Mouse (Mus musculus) heart, embryonic 14.5 days (tissue): ENCODE data around the gene Clca3a2. TPM values are rescaled to one million over a fixed set of nuclear protein-coding genes. Genes with fewer than 3 reads are reported as not detected.
"Not testable (repeated sequence)": the region's sequence is repeated elsewhere in the genome, so short reads cannot be mapped to it uniquely, and the experiment has no call there.

Experiments
- ATAC-seq: fragments of 200-750 bp; cut with Nextera tagmentation; 2 replicates; pipeline ENCODE4 v1.8.0; 2017; ENCODE audit warnings: low read depth, moderate TSS enrichment; ENCODE audit not compliant: insufficient number of reproducible peaks, insufficient read depth, low FRiP score
- H3K27ac ChIP-seq, 2 experiments: fragments of 200-500 bp in 1 of 2; fragments of 300-500 bp in 1 of 2; sonication (generic) in 1 of 2; replicated peaks in 1 of 2; 2 replicates each; pipeline ENCODE4 v1.5.1; 2012 to 2014; ENCODE audit warnings: low read depth in 2 of 2, low read length in 2 of 2, control low read depth in 1 of 2, mild to moderate bottlenecking in 1 of 2, mixed read lengths in 1 of 2; ENCODE audit not compliant: control insufficient read depth in 1 of 2, insufficient read depth in 1 of 2
- H3K27me3 ChIP-seq: fragments of 300-500 bp; sonication (generic); 2 replicates; pipeline ENCODE4 v1.6.1; 2014; ENCODE audit warnings: mild to moderate bottlenecking, low read length, control low read depth; ENCODE audit not compliant: control insufficient read depth, insufficient read depth
- H3K36me3 ChIP-seq: fragments of 300-500 bp; sonication (generic); 2 replicates; pipeline ENCODE4 v1.6.1; 2014; ENCODE audit warnings: mild to moderate bottlenecking, control low read depth, low read length, mixed read lengths; ENCODE audit not compliant: control insufficient read depth, insufficient read depth
- H3K4me1 ChIP-seq, 2 experiments: fragments of 200-500 bp in 1 of 2; fragments of 300-500 bp in 1 of 2; sonication (generic) in 1 of 2; 2 replicates each; pipeline ENCODE4 v1.6.1; 2012 to 2014; ENCODE audit warnings: low read length in 2 of 2, control low read depth in 1 of 2, mixed read lengths in 1 of 2; ENCODE audit not compliant: control insufficient read depth in 2 of 2, insufficient read depth in 2 of 2
- H3K4me2 ChIP-seq: fragments of 300-500 bp; sonication (generic); 2 replicates; pipeline ENCODE4 v1.6.1; 2014; ENCODE audit warnings: mild to moderate bottlenecking, low read length
- H3K4me3 ChIP-seq, 2 experiments: fragments of 200-500 bp in 1 of 2; fragments of 300-500 bp in 1 of 2; sonication (generic) in 1 of 2; 2 replicates each; pipeline ENCODE4 v1.5.1; 2012 to 2014; ENCODE audit warnings: low read length in 2 of 2, mild to moderate bottlenecking in 2 of 2, control low read depth in 1 of 2, low read depth in 1 of 2, moderate library complexity in 1 of 2; ENCODE audit not compliant: control insufficient read depth in 1 of 2, insufficient read depth in 1 of 2
- H3K9ac ChIP-seq: fragments of 300-500 bp; sonication (generic); 2 replicates; pipeline ENCODE4 v1.6.1; 2014; ENCODE audit warnings: mild to moderate bottlenecking, low read length
- H3K9me3 ChIP-seq: fragments of 300-500 bp; sonication (generic); 2 replicates; pipeline ENCODE4 v1.6.1; 2016; ENCODE audit warnings: low read length, control low read depth; ENCODE audit not compliant: control insufficient read depth
- WGBS: fragments of 180-500 bp; shearing (Covaris S2); extraction: QIAGEN DNeasy Blood & Tissue Kit; methylation state at CpG from one replicate; pipeline ENCODE4 v1.1.7; 2014; 5-methylcytosine and 5-hydroxymethylcytosine counted together
- polyA plus RNA-seq: library from polyadenylated mRNA; unstranded; fragments of >200 nt; fragmentation: Nextera tagmentation; extraction: Ambion mirVana; gene quantifications from 2 replicates; pipeline ENCODE4 v1.2.1, GENCODE M21; 2014

Clca3a2 gene
- polyA plus RNA-seq: 3.0 and 6.0 TPM in 2 replicates

DNA sequence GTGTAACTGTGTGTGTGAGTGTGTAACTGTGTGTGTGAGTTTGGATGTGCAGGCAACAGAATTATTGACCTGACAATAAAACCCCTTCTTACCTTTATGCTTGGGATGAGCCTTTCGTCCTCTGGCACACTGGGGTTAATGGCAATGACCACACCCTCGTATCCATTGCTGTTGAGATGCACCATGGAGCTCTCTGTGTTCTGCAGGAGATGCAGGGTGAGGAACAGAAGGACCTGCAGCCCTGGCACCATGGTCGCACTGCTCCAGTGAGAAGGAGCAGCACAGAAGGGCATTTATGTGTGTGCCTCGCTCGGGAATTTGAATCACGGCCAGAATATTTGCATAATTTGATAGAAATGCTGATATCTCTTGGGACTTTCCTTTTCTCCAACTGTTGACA is at the start of gene Clca3a2:
Clca3a2 (minus strand) TSS at position 276 of the 400 bp plus-strand sequence.
- not testable (repeated sequence) for H3K4me2 ChIP-seq, H3K4me3 ChIP-seq, H3K36me3 ChIP-seq, H3K9ac ChIP-seq, H3K9me3 ChIP-seq, H3K27ac ChIP-seq, ATAC-seq, H3K27me3 ChIP-seq, H3K4me1 ChIP-seq
- 77% methylated on average over 6 of the region's 6 CpGs for WGBS

DNA sequence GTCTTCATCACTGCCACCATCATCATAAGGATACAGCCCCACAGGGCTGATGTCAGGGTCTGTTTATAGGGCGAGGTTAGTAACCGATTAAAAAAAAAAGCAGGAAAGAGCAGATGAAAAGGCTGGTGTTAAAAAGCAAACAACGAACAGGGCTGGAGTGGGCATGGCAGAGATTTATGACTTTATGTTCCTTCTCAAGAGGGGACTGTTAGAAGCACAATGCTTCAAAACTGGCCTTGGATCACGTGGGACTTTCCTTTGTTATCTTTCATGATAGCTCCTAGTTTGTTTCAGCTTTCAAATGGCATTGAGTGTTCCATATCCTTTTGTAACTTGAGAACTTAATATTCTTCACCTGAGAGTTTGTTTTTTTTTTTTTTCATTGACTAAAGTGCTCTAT is 30.3 kb upstream of the Clca3a2 start:
- no peaks in the 10 kb centered on the region for H3K27me3 ChIP-seq
- H3K9ac ChIP-seq: no peak overlapping the region
- no peak overlapping the region for H3K27ac ChIP-seq
- H3K4me1 ChIP-seq: no peaks in the 10 kb centered on the region
- no peaks in the 10 kb centered on the region for H3K9me3 ChIP-seq
- ATAC-seq: no peak
- WGBS: 58% methylated on average over 4 of the region's 4 CpGs
- no peak overlapping the region for H3K4me2 ChIP-seq
- H3K4me3 ChIP-seq: no peak overlapping the region
- no peaks in the 10 kb centered on the region for H3K36me3 ChIP-seq

DNA sequence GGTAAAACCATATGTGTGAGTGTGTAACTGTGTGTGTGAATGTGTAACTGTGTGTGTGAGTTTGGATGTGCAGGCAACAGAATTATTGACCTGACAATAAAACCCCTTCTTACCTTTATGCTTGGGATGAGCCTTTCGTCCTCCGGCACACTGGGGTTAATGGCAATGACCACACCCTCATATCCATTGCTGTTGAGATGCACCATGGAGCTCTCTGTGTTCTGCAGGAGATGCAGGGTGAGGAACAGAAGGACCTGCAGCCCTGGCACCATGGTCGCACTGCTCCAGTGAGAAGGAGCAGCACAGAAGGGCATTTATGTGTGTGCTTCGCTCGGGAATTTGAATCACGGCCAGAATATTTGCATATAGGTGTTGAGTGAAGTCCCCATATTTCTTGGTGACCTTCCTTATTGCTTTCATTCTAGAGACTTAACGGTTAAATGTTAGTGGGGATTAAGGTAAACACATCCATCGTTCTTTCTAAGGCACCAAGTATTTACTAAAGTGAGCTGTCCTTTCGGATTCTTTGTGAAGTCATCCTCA is 29.8 kb upstream of the Clca3a2 start, which contains the start of gene Clca3b:
Clca3b (minus strand) TSS at position 344 of the 543 bp plus-strand sequence.
- not testable (repeated sequence) for H3K27me3 ChIP-seq, H3K9me3 ChIP-seq, ATAC-seq, H3K9ac ChIP-seq, H3K36me3 ChIP-seq, H3K27ac ChIP-seq, H3K4me1 ChIP-seq, H3K4me3 ChIP-seq, H3K4me2 ChIP-seq
- 91% methylated on average over 9 of the region's 9 CpGs for WGBS

DNA sequence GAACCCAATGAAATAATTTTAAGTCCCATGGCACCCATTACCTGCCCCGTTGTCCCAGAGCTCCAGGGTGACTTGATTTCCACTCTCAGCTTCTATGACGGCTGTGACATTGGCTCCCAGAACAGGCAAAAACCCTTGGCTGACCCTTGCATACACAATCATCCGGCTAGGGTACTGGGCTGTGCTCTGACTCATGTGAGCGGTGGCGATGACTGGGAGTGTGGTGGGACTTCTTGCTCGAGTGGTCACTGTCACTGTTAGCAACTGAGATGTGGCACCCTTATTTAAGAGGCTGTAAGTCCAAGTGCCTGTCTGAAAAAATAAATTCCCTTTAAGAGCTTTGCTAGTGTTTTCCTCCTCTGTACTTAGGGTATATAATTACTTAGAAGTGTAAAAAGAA is 8.0 kb upstream of the Clca3a2 start:
- H3K27ac ChIP-seq: no peak overlapping the region
- H3K9ac ChIP-seq: no peak overlapping the region
- no peaks in the 10 kb centered on the region for H3K27me3 ChIP-seq
- H3K4me1 ChIP-seq: no peaks in the 10 kb centered on the region
- no peak for ATAC-seq
- no peak overlapping the region for H3K4me3 ChIP-seq
- H3K36me3 ChIP-seq: no peaks in the 10 kb centered on the region
- 72% methylated on average over 6 of the region's 6 CpGs for WGBS
- no peaks in the 10 kb centered on the region for H3K9me3 ChIP-seq
- no peak overlapping the region for H3K4me2 ChIP-seq

DNA sequence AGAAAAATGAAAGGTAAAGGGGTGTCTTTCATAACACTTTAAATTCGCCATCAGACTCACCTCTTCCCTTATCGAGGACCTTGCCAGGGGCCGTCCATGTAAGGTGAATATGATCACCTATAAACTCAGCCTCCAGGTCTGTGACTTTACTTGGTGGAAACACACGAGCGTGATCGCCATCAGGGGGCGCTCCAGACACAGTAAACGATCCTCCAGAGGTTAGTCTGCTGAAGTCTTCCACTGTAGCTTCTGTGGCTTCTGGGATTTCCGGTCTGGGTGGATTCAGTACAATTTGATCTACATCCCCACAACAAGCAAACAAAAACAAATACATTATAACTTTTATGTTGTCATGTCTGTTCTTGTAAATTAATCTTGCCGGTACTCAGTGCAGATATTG is 5.9 kb upstream of the Clca3a2 start:
- Histone ChIP-seq H3K27ac (no peak overlapping the region), H3K27me3 (no peaks in the 10 kb centered on the region), H3K4me3 (no peak overlapping the region), H3K4me1 (0 out of 4 replicates have a peak, but pooled peaks cover 0 to under 1% of the 10 kb centered on the region in 2 experiments), H3K4me2 (no peak overlapping the region), H3K36me3 (no peaks in the 10 kb centered on the region), H3K9me3 (no peaks in the 10 kb centered on the region), H3K9ac (no peak overlapping the region)
- 14% methylated on average over 10 of the region's 10 CpGs for WGBS
- no peak for ATAC-seq

DNA sequence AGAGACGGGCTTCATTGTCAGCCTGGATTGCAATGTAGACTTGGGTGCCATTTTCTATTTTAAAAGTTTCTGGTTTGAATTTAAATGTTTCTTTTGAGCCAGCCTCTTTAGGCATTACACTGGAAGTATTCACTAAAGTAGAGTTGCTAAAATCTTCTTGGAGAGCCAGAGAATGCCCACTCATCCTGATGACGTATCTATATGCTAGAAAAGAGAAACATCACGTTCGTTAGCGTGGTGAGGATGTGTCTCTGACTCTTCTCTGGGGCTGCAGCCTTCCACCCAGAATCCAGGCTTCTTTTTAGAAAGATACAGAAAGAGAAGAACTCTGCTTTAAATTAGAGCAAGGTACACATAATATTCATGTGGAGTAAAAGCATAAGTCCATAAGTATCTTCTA is 4.0 kb upstream of the Clca3a2 start:
- H3K36me3 ChIP-seq: no peaks in the 10 kb centered on the region
- no peak overlapping the region for H3K4me3 ChIP-seq
- H3K9ac ChIP-seq: no peak overlapping the region
- no peaks in the 10 kb centered on the region for H3K9me3 ChIP-seq
- no peak for ATAC-seq
- H3K27ac ChIP-seq: no peak overlapping the region
- H3K27me3 ChIP-seq: no peaks in the 10 kb centered on the region
- 0 out of 4 replicates have a peak, but pooled peaks cover 0 to 2% of the 10 kb centered on the region in 2 experiments for H3K4me1 ChIP-seq
- no peak overlapping the region for H3K4me2 ChIP-seq
- 78% methylated on average over 5 of the region's 5 CpGs for WGBS

DNA sequence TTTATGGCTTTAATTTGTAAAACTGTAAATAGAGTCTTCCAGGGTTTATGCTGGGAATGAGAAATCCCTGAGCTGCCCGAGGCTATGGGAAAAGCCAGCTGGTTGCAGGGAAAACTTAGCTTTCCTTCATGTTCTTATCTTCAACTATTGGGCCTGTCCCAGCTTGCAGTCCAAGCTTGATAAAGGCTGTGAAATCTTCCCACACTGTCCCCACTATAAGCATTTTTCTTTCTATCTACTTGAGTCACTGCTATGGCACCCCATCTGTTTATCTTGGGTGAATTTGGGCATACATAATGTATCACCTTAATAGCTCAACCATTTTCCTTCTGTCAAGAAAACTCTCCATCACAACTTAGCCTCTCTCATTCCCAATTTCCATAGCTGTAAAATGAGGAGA is 1.3 kb upstream of the Clca3a2 start:
- Histone ChIP-seq H3K4me1 (0 out of 4 replicates have a peak, but pooled peaks cover 0 to 2% of the 10 kb centered on the region in 2 experiments), H3K27ac (no peak overlapping the region), H3K9me3 (no peaks in the 10 kb centered on the region), H3K27me3 (no peaks in the 10 kb centered on the region), H3K4me2 (no peak overlapping the region), H3K4me3 (no peak overlapping the region), H3K9ac (no peak overlapping the region), H3K36me3 (no peaks in the 10 kb centered on the region)
- no peak for ATAC-seq
- 19% methylated on average over 1 of the region's 1 CpGs for WGBS

DNA sequence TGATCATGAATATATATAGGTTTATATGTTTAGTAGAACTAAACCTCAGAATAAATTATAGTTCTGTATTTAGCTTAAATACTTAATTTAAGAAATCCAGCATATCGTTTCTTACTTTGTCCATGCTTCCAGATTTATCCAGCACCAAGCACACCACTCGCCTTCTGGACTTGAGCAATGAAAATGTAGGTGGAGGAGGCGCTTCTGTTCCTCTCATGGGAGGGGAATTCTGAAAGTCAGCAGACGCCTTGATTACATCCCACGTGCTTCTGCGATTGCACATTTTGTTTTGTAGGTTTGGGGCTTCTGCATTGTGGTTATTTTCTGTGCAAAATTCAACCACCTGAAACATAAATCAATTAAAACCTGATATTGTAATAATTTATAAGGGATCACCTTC is 6.0 kb downstream of the Clca3a2 start:
- WGBS: 80% methylated on average over 6 of the region's 6 CpGs
- ATAC-seq, H3K4me2 ChIP-seq: not testable (repeated sequence)

More for the DNA sequence above, 6.0 kb downstream of the Clca3a2 start:
- H3K36me3 ChIP-seq, H3K27me3 ChIP-seq, H3K27ac ChIP-seq, H3K9me3 ChIP-seq, H3K9ac ChIP-seq, H3K4me3 ChIP-seq, H3K4me1 ChIP-seq: not testable (repeated sequence)
